Mouse (Mus musculus): ENCODE data around the gene Smtn. TPM values are rescaled to one million over a fixed set of nuclear protein-coding genes. Genes with fewer than 3 reads are reported as not detected.

The Smtn gene
- polyA plus RNA-seq, 1 experiment from 2014 or later, result 103 TPM

- Histone ChIP-seq H3K36me3 (ENCODE audit: control insufficient read depth, insufficient read depth, low read length) (no peaks in the 10 kb centered on the region), H3K9ac (ENCODE audit: low read length) (no peak overlapping the region)
- WGBS, result 50% methylated on average over 3 of the region's 3 CpGs
These were observed 17.4 kb upstream of the Smtn start for GRCm38 (mm10) chr11:3557852-3558251.

GRCm38 (mm10) chr11:3554976-3555375, 14.6 kb upstream of the Smtn start:
- TF ChIP-seq CTCF (IDR thresholded peaks at IDR 0.05; ENCODE audit: low read depth) (no peak), EP300 (optimal IDR thresholded peaks at IDR 0.05) (no peak)
- no peak overlapping the region for H3K9ac ChIP-seq (ENCODE audit: low read length)
- H3K4me3 ChIP-seq (ENCODE audit: low read depth, low read length), result no peak overlapping the region
- H3K27me3 ChIP-seq (ENCODE audit: control insufficient read depth, insufficient read depth, low read length), result no peaks in the 10 kb centered on the region
- H3K4me2 ChIP-seq (replicated peaks; ENCODE audit: low read depth), result no peak overlapping the region
- no peak for DNase-seq (ENCODE audit: low spot score)
- no peaks in the 10 kb centered on the region for H3K9me3 ChIP-seq (ENCODE audit: control insufficient read depth, low read length)
- no peak for ATAC-seq (ENCODE audit: low FRiP score, low TSS enrichment)
- WGBS, result 70% methylated on average over 4 of the region's 4 CpGs
- H3K4me1 ChIP-seq (replicated peaks; ENCODE audit: control insufficient read depth, insufficient read depth), result no peaks in the 10 kb centered on the region
- H3K36me3 ChIP-seq (ENCODE audit: control insufficient read depth, insufficient read depth, low read length), result no peaks in the 10 kb centered on the region
- no peak overlapping the region for H3K27ac ChIP-seq (replicated peaks)

More at GRCm38 (mm10) chr11:3557852-3558251, 17.4 kb upstream of the Smtn start:
- Histone ChIP-seq H3K9me3 (ENCODE audit: control insufficient read depth, low read length) (no peaks in the 10 kb centered on the region), H3K27me3 (ENCODE audit: control insufficient read depth, insufficient read depth, low read length) (no peaks in the 10 kb centered on the region), H3K4me2 (replicated peaks; ENCODE audit: low read depth) (no peak overlapping the region), H3K27ac (replicated peaks) (no peak overlapping the region), H3K4me3 (ENCODE audit: low read depth, low read length) (no peak overlapping the region), H3K4me1 (replicated peaks; ENCODE audit: control insufficient read depth, insufficient read depth) (no peaks in the 10 kb centered on the region)
- DNase-seq (ENCODE audit: low spot score), result no peak
- no peak for TF ChIP-seq CTCF (IDR thresholded peaks at IDR 0.05; ENCODE audit: low read depth)
- TF ChIP-seq EP300 (optimal IDR thresholded peaks at IDR 0.05), result no peak
- ATAC-seq (ENCODE audit: low FRiP score, low TSS enrichment), result no peak

DNA sequence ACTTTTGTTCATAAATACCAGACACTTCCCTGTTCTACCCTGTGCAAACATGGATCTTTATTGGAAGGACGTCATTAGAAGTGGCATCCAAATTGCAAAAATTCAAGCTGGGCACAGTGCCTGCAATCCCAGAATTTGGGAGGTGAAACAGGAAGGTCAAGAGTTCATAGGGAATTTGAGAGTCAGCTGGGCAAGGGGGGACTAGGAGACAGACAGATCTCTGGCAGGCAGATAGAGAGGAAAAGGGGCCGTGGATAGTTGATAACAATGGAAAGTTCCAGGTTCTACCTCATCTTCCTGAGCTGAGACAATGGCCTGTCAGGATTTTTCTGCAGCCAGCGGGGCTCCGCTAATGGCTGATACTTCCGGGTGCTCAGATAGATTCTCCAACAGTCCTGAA, 9.4 kb upstream of the Smtn start:
- no peaks in the 10 kb centered on the region for H3K27me3 ChIP-seq (ENCODE audit: control insufficient read depth, insufficient read depth, low read length)
- no peak overlapping the region for H3K4me2 ChIP-seq (replicated peaks; ENCODE audit: low read depth)
- peaks cover 6% of the 10 kb centered on the region; the same call in 1 of the 2 replicates for H3K4me1 ChIP-seq (replicated peaks; ENCODE audit: control insufficient read depth, insufficient read depth)
- 78% methylated on average over 5 of the region's 5 CpGs for WGBS
- TF ChIP-seq EP300 (optimal IDR thresholded peaks at IDR 0.05), result no peak
- no peak overlapping the region for H3K4me3 ChIP-seq (ENCODE audit: low read depth, low read length)
- no peaks in the 10 kb centered on the region for H3K36me3 ChIP-seq (ENCODE audit: control insufficient read depth, insufficient read depth, low read length)
- ATAC-seq (ENCODE audit: low FRiP score, low TSS enrichment) (no peak), DNase-seq (ENCODE audit: low spot score) (no peak)
- no peaks in the 10 kb centered on the region for H3K9me3 ChIP-seq (ENCODE audit: control insufficient read depth, low read length)
- H3K9ac ChIP-seq (ENCODE audit: low read length), result no peak overlapping the region
- no peak overlapping the region for H3K27ac ChIP-seq (replicated peaks)

DNA sequence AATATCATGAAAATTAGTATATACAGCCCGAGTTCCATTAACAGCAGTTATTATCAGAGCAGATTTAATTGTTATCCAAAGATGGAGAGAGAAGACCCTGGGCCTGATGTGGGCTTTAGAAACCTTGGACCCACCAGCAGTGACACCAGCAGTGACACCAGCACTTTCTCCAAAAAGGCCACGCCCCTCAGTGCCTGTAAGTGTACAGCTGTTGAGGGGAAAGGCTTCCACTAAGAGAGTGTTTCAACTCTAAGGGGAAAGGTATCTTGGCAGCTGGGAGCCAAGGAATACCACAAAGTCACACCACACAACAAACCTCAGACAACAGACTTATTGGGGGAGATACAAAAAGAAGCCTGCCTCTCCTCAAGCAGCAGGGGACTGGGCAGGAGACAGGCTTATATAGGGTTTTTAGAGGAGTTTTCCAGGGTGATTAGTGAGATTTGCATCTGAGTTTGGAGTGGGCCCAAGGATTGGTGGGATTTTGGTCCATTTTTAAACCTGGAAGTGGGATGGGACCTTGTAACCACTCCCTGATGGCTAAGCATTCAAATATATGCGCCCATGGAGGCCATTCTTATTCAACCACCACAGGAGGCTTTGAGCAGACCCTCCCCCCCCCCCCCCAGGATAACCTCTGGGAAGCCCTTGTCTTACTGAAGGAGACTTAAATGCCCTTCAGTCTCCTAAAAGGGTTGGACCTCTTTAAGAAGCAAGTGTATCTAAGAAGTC, 8.3 kb upstream of the Smtn start:
- H3K36me3 ChIP-seq (ENCODE audit: control insufficient read depth, insufficient read depth, low read length), result no peaks in the 10 kb centered on the region
- H3K27me3 ChIP-seq (ENCODE audit: control insufficient read depth, insufficient read depth, low read length), result no peaks in the 10 kb centered on the region
- peaks cover 6% of the 10 kb centered on the region; the same call in 1 of the 2 replicates for H3K4me1 ChIP-seq (replicated peaks; ENCODE audit: control insufficient read depth, insufficient read depth)
- no peak overlapping the region for H3K27ac ChIP-seq (replicated peaks)
- ATAC-seq (ENCODE audit: low FRiP score, low TSS enrichment) (no peak), DNase-seq (ENCODE audit: low spot score) (no peak)
- H3K9ac ChIP-seq (ENCODE audit: low read length), result no peak overlapping the region
- H3K4me2 ChIP-seq (replicated peaks; ENCODE audit: low read depth), result no peak overlapping the region
- WGBS, result 81% methylated on average over 3 of the region's 3 CpGs
- H3K9me3 ChIP-seq (ENCODE audit: control insufficient read depth, low read length), result no peaks in the 10 kb centered on the region
- H3K4me3 ChIP-seq (ENCODE audit: low read depth, low read length), result no peak overlapping the region
- TF ChIP-seq EP300 (optimal IDR thresholded peaks at IDR 0.05), result no peak
- TF ChIP-seq CTCF (IDR thresholded peaks at IDR 0.05; ENCODE audit: low read depth), result no peak

DNA sequence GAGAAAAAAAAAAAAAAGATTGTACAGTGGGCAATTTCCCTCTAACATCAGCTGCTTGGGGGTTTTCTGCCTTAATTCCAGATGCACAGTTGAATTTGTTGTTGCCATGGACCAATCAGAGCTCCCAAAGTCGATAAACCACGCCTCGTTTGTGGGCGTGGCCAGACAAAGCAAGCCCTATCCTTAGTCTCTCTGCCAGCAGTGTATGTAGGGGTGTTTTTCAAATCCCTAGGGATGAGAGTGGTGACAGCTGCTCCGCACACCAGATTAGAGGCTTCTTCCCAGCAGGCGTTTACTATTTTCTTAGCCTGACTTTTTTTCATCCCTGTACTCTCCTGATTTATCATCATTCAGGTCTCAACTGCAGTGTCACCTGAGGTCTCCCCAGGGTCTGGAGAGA, 7.6 kb upstream of the Smtn start:
- no peaks in the 10 kb centered on the region for H3K9me3 ChIP-seq (ENCODE audit: control insufficient read depth, low read length)
- WGBS, result 41% methylated on average over 6 of the region's 6 CpGs
- H3K27me3 ChIP-seq (ENCODE audit: control insufficient read depth, insufficient read depth, low read length), result no peaks in the 10 kb centered on the region
- no peak overlapping the region for H3K27ac ChIP-seq (replicated peaks)
- H3K4me3 ChIP-seq (ENCODE audit: low read depth, low read length), result no peak overlapping the region
- peaks cover 6% of the 10 kb centered on the region; the same call in 1 of the 2 replicates for H3K4me1 ChIP-seq (replicated peaks; ENCODE audit: control insufficient read depth, insufficient read depth)
- no peak overlapping the region for H3K4me2 ChIP-seq (replicated peaks; ENCODE audit: low read depth)
- ATAC-seq (ENCODE audit: low FRiP score, low TSS enrichment) (no peak), DNase-seq (ENCODE audit: low spot score) (no peak)
- H3K36me3 ChIP-seq (ENCODE audit: control insufficient read depth, insufficient read depth, low read length), result no peaks in the 10 kb centered on the region
- H3K9ac ChIP-seq (ENCODE audit: low read length), result no peak overlapping the region
- TF ChIP-seq CTCF (IDR thresholded peaks at IDR 0.05; ENCODE audit: low read depth) (no peak), EP300 (optimal IDR thresholded peaks at IDR 0.05) (no peak)

- WGBS, result 88% methylated on average over 2 of the region's 2 CpGs
- Histone ChIP-seq H3K9me3 (ENCODE audit: control insufficient read depth, low read length) (no peaks in the 10 kb centered on the region), H3K4me3 (ENCODE audit: low read depth, low read length) (no peak overlapping the region), H3K36me3 (ENCODE audit: control insufficient read depth, insufficient read depth, low read length) (no peaks in the 10 kb centered on the region), H3K27ac (replicated peaks) (0 out of 2 replicates have a peak overlapping the region, but pooled peaks have one; percentile 18), H3K27me3 (ENCODE audit: control insufficient read depth, insufficient read depth, low read length) (no peaks in the 10 kb centered on the region), H3K4me2 (replicated peaks; ENCODE audit: low read depth) (no peak overlapping the region), H3K4me1 (replicated peaks; ENCODE audit: control insufficient read depth, insufficient read depth) (peaks cover 6% of the 10 kb centered on the region; the same call in 1 of the 2 replicates), H3K9ac (ENCODE audit: low read length) (no peak overlapping the region)
- TF ChIP-seq CTCF (IDR thresholded peaks at IDR 0.05; ENCODE audit: low read depth), result no peak
- TF ChIP-seq EP300 (optimal IDR thresholded peaks at IDR 0.05), result no peak
- DNase-seq (ENCODE audit: low spot score), result no peak
- ATAC-seq (ENCODE audit: low FRiP score, low TSS enrichment), result no peak
These were observed 6.6 kb upstream of the Smtn start for GRCm38 (mm10) chr11:3547047-3547446.

All from stomach, postnatal 0 days (tissue).